Mouse (Mus musculus): Measurements from ENCODE around the gene Slc25a23.

GRCm38 (mm10) chr17:57061069-57061468 lies 1.4 kb upstream of the Slc25a23 start:
- no peak for TF ChIP-seq POLR2A (IDR thresholded peaks at IDR 0.05; ENCODE audit: borderline replicate concordance, extremely low read depth, low read depth, low read length)
- no peak for TF ChIP-seq CTCF (IDR thresholded peaks at IDR 0.05; ENCODE audit: insufficient read depth, low read length)

All from lung, adult 2 months (tissue).